Mouse (Mus musculus) erythroblast, embryonic 14.5 days (primary cell): ENCODE data around the gene Hip1r.

ENCODE experiments used
- GATA1 ChIP-seq: IDR thresholded peaks from 2 replicates; pipeline ENCODE4 v1.6.1; 2012; ENCODE audit warnings: low read length, inconsistent platforms, mixed read lengths
- TAL1 ChIP-seq: IDR thresholded peaks from 3 replicates; pipeline ENCODE4 v1.6.1; 2012; ENCODE audit warnings: low read length, inconsistent platforms, mixed read lengths

- no peak for TF ChIP-seq GATA1
- no peak for TF ChIP-seq TAL1
These were observed 48.9 kb downstream of the Hip1r start for GRCm38 (mm10) chr5:124022365-124022764.
